Mouse (Mus musculus) layer of hippocampus, postnatal 14 days (tissue): ENCODE results near the gene Cd200. TPM values are rescaled to one million over a fixed set of nuclear protein-coding genes. Genes with fewer than 3 reads are reported as not detected.

Experiments used
- DNase-seq, 2 experiments: peaks; one replicate each; pipeline ENCODE4 v3.0.0; 2021 to 2022; ENCODE audit warnings: low spot score in 2 of 2, mixed read lengths in 1 of 2
- total RNA-seq, 2 experiments: library from RNA; stranded (reverse); gene quantifications; 2 replicates each; pipeline ENCODE4 v1.2.3; 2021

The Cd200 gene
- total RNA-seq, 2 experiments from 2014 or later: 113 to 117 TPM

DNA sequence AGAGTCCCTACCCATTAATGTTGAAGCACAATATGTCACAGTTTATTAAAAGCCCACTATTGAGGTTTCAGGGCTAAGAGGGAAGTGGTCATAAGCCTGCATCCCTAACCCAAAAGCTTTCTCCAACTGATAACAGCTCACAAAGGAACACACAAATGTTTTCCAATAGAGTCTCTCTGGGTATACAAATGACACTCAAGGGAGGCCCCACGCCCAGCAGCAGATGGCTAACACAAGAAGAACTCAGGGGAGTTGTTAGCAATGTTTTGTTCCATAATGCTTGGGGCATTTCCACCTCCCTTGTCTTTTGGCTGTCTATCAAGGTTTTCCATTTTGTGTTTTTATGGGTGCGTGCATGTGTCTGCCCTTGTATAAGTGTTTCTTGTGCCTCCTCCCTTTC, 64.0 kb downstream of the Cd200 start:
- no peak for DNase-seq

DNA sequence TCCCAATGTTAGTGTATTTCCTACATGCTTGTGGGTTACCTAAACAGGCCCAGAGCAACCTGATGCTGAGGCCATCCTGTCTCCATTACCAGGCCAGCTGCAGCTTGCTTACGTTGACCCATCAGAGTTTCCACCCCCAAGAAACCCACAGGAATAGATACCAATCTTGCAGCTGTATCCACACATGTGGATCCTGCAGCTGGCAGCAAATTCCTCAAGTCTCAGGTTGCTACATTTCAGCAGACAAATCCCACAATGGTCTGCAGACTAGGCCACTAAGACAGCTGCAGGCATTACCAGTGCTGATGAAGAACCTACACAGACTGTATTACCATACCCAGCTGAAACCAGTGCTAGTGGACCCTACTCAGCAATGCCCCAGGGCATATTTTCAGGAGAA, 72.4 kb downstream of the Cd200 start:
- no peak for DNase-seq

DNA sequence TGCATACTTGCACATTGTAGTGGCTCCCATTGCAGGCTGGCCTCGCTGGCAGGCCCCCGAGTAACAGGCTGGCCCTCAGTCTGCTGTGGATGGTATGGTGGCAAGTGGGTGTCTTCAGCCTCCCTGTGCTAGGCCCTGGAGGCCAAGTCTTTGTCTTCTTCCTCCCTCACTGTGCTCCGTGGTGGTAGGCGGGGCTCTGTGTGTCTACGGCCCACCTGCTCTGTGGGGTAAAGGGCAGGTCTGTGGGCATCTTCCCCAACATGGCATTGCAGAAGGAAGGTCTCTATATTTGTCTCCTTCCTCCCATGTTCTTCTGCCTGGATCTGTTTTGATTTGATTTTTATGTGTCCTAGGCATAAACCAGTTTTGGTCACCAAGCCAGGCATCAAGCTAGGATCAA, 74.0 kb downstream of the Cd200 start:
- DNase-seq: no peak

DNA sequence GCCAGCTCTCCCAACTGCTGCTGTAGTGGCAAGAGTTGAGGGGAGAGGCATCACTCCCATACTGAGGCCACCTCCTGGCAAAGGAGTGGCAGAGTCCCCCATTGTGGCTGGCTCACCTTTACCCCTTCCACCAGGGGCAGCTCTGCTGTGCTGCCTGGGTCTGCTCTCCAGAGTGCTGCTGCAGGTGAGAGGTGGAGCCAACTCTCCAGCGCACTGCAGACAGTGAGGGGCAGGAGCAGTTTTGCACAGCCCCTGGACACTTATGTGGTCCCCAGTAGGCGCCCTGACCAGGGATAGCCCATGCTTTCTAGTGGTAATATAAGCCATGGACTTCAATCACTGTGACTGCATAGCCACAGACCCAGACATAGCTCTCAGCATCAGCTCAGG, 74.5 kb downstream of the Cd200 start:
- no peak for DNase-seq

DNA sequence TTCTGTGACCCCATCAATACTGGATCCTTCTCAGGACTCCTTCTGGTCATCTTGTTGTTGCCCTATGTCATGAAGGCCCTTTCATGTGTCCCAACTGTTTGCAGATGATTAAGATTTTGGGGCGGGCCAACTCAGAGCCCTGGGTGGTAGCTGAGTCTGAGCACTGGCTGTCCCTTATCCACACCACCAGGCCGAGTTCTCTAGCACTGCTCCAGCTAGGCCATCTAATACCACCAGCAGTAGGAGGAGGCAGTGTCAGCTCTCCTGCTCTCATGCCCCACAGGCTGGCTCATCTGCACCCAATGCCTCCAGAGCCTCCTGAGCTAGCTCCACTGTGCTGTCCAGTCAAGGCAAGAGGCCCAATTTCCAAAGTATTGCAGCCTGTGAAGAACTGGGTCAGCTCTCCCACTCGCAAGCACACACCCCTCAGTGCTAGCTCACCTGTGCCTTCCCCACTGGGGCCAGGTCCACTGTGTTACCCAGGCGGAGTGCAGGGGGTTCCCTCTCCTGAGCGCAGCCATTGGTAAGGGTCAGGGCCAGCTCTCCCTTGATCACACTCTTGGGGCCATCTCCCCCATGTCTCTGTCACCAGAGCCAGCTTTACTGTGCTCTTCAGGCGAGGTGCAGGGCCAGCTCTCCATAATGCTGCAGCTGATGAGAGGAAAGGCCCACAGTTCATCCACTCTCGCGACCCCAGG, 75.0 kb downstream of the Cd200 start:
- no peak for DNase-seq

DNA sequence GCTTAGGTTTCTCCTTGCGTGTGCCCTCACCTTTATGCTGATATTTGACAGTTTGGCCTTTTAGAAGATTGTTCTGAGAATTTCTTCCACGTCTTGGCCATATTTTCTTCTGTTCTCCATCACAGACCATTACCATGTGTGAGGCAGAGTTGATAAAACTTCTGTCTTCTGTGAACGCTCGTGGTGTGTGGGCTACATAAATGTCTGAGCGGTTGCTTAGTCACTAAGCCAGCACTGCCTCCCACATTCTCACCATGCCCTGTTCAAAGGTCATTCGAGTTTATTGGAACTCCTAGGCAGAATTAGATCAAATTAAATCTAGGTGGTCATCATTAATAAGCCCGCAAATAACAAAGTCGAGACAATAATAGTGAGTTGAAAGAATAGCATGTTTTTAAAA, 76.3 kb downstream of the Cd200 start:
- no peak for DNase-seq

Other genes starting within 250 kb of the Cd200 start
- under 1 TPM; 0.23 to 0.31 TPM for gene Btla, start 184.7 kb downstream of the Cd200 start, total RNA-seq
- gene Gm609, start 83.9 kb upstream of the Cd200 start, total RNA-seq: under 1 TPM; 0.26 to 0.32 TPM
- not detected for gene Gm17783, start 123.0 kb upstream of the Cd200 start, total RNA-seq
- not detected for gene Slc9c1, start 126.3 kb upstream of the Cd200 start, total RNA-seq
- not detected for gene Gcsam, start 201.3 kb upstream of the Cd200 start, total RNA-seq
- not detected for gene BC016579, start 245.0 kb upstream of the Cd200 start, total RNA-seq